Mouse (Mus musculus): ENCODE results near the gene Rabgef1.
A peak's percentile ranks its signal among the peaks of the same experiment; 100 is the strongest.

The Rabgef1 gene

GRCm38 (mm10) chr5:130171956-130172601 is 481 bp downstream of the Rabgef1 start:
- DNase-seq (ENCODE audit: low read depth, low spot score): peak; percentile 69

- no peak for DNase-seq (ENCODE audit: low read depth, low spot score)
Observed at GRCm38 (mm10) chr5:130173012-130173411, 1.4 kb downstream of the Rabgef1 start.

GRCm38 (mm10) chr5:130177871-130178270 is 6.3 kb downstream of the Rabgef1 start:
- DNase-seq (ENCODE audit: low read depth, low spot score): no peak

GRCm38 (mm10) chr5:130180362-130180761 is 8.8 kb downstream of the Rabgef1 start:
- no peak for DNase-seq (ENCODE audit: low read depth, low spot score)

GRCm38 (mm10) chr5:130181740-130182540 is 10.3 kb downstream of the Rabgef1 start:
- no peak for DNase-seq (ENCODE audit: low read depth, low spot score)

GRCm38 (mm10) chr5:130182541-130182821 is 10.9 kb downstream of the Rabgef1 start:
- DNase-seq (ENCODE audit: low read depth, low spot score): no peak

- DNase-seq (ENCODE audit: low read depth, low spot score): no peak
Observed at GRCm38 (mm10) chr5:130184193-130184856, 12.7 kb downstream of the Rabgef1 start.

- DNase-seq (ENCODE audit: low read depth, low spot score): no peak
Observed at GRCm38 (mm10) chr5:130185312-130185711, 13.7 kb downstream of the Rabgef1 start.

GRCm38 (mm10) chr5:130187383-130187782 is 15.8 kb downstream of the Rabgef1 start:
- DNase-seq (ENCODE audit: low read depth, low spot score): no peak

- no peak for DNase-seq (ENCODE audit: low read depth, low spot score)
Observed at GRCm38 (mm10) chr5:130190909-130191308, 19.3 kb downstream of the Rabgef1 start.

GRCm38 (mm10) chr5:130191865-130192264 is 20.3 kb downstream of the Rabgef1 start:
- no peak for DNase-seq (ENCODE audit: low read depth, low spot score)

GRCm38 (mm10) chr5:130192356-130192944 is 20.9 kb downstream of the Rabgef1 start:
- DNase-seq (ENCODE audit: low read depth, low spot score): no peak

- DNase-seq (ENCODE audit: low read depth, low spot score): no peak
Observed at GRCm38 (mm10) chr5:130193760-130194159, 22.2 kb downstream of the Rabgef1 start.

GRCm38 (mm10) chr5:130196307-130196706 is 24.7 kb downstream of the Rabgef1 start:
- peak; percentile 49 for DNase-seq (ENCODE audit: low read depth, low spot score)

- DNase-seq (ENCODE audit: low read depth, low spot score): no peak
Observed at GRCm38 (mm10) chr5:130197454-130197853, 25.9 kb downstream of the Rabgef1 start.

- no peak for DNase-seq (ENCODE audit: low read depth, low spot score)
Observed at GRCm38 (mm10) chr5:130197981-130198380, 26.4 kb downstream of the Rabgef1 start.

- no peak for DNase-seq (ENCODE audit: low read depth, low spot score)
Observed at GRCm38 (mm10) chr5:130200233-130201029, 28.8 kb downstream of the Rabgef1 start.

GRCm38 (mm10) chr5:130203948-130204347 is 32.4 kb downstream of the Rabgef1 start:
- DNase-seq (ENCODE audit: low read depth, low spot score): peak; percentile 58

GRCm38 (mm10) chr5:130204560-130204959 is 33.0 kb downstream of the Rabgef1 start:
- DNase-seq (ENCODE audit: low read depth, low spot score): peak; percentile 74

- no peak for DNase-seq (ENCODE audit: low read depth, low spot score)
Observed at GRCm38 (mm10) chr5:130205441-130206023, 33.9 kb downstream of the Rabgef1 start.

- no peak for DNase-seq (ENCODE audit: low read depth, low spot score)
Observed at GRCm38 (mm10) chr5:130207299-130207698, 35.7 kb downstream of the Rabgef1 start.
